Mouse (Mus musculus): ENCODE measurements at regions not wholly inside any gene's neighbourhood (a gene's known extent, or its start where the extent isn't known, plus 50 kb on each side); places are given as distances from the start of the nearest gene placed in this dataset.
A peak's percentile ranks its signal among the peaks of the same experiment; 100 is the strongest.
"Not testable (repeated sequence)": the region's sequence is repeated elsewhere in the genome, so short reads cannot be mapped to it uniquely, and the experiment has no call there.

- Histone ChIP-seq H3K36me3 (ENCODE audit: control insufficient read depth, insufficient read depth, low read length) (no peaks in the 10 kb centered on the region), H3K4me2 (no peak overlapping the region), H3K27me3 (ENCODE audit: control insufficient read depth, insufficient read depth, low read length) (no peaks in the 10 kb centered on the region), H3K4me3 (ENCODE audit: low read depth, low read length) (no peak overlapping the region), H3K4me1 (ENCODE audit: control insufficient read depth, insufficient read depth, low read length) (peaks cover 5% of the 10 kb centered on the region; the same call in 1 of the 2 replicates), H3K27ac (ENCODE audit: low read depth, low read length) (no peak overlapping the region), H3K9me3 (ENCODE audit: control insufficient read depth, low read length) (no peaks in the 10 kb centered on the region), H3K9ac (ENCODE audit: low read length) (no peak overlapping the region)
- DNase-seq (ENCODE audit: low spot score, missing footprints) (peak; percentile 65), ATAC-seq (ENCODE audit: low FRiP score) (peak; percentile 64)
Observed at GRCm38 (mm10) chr14:94363992-94364391, 473.5 kb upstream of the Pcdh9 start.

GRCm38 (mm10) chr14:94362838-94363237 is 472.4 kb upstream of the Pcdh9 start:
- Histone ChIP-seq H3K4me1 (ENCODE audit: control insufficient read depth, insufficient read depth, low read length) (peaks cover 5% of the 10 kb centered on the region; the same call in 1 of the 2 replicates), H3K4me2 (no peak overlapping the region), H3K9ac (ENCODE audit: low read length) (no peak overlapping the region), H3K4me3 (ENCODE audit: low read depth, low read length) (no peak overlapping the region), H3K9me3 (ENCODE audit: control insufficient read depth, low read length) (no peaks in the 10 kb centered on the region), H3K27ac (ENCODE audit: low read depth, low read length) (no peak overlapping the region), H3K27me3 (ENCODE audit: control insufficient read depth, insufficient read depth, low read length) (no peaks in the 10 kb centered on the region), H3K36me3 (ENCODE audit: control insufficient read depth, insufficient read depth, low read length) (no peaks in the 10 kb centered on the region)
- ATAC-seq (ENCODE audit: low FRiP score) (peak; percentile 58; the same call in 1 of the 2 replicates), DNase-seq (ENCODE audit: low spot score, missing footprints) (peak; percentile 85)
- 17% methylated on average over 1 of the region's 1 CpGs for WGBS

- H3K4me2 ChIP-seq = no peak overlapping the region
- no peak overlapping the region for H3K9ac ChIP-seq (ENCODE audit: low read length)
- no peaks in the 10 kb centered on the region for H3K27me3 ChIP-seq (ENCODE audit: control insufficient read depth, insufficient read depth, low read length)
- H3K9me3 ChIP-seq (ENCODE audit: control insufficient read depth, low read length) = no peaks in the 10 kb centered on the region
- H3K4me1 ChIP-seq (ENCODE audit: control insufficient read depth, insufficient read depth, low read length) = no peaks in the 10 kb centered on the region
- DNase-seq (ENCODE audit: low spot score, missing footprints) (no peak), ATAC-seq (ENCODE audit: low FRiP score) (no peak)
- no peak overlapping the region for H3K27ac ChIP-seq (ENCODE audit: low read depth, low read length)
- no peaks in the 10 kb centered on the region for H3K36me3 ChIP-seq (ENCODE audit: control insufficient read depth, insufficient read depth, low read length)
- no peak overlapping the region for H3K4me3 ChIP-seq (ENCODE audit: low read depth, low read length)
- WGBS = 93% methylated on average over 3 of the region's 3 CpGs
Observed at GRCm38 (mm10) chr14:94340555-94340954, 450.1 kb upstream of the Pcdh9 start.

GRCm38 (mm10) chr14:94309317-94309716 is 418.8 kb upstream of the Pcdh9 start:
- H3K4me2 ChIP-seq = no peak overlapping the region
- no peak overlapping the region for H3K4me3 ChIP-seq (ENCODE audit: low read depth, low read length)
- no peaks in the 10 kb centered on the region for H3K4me1 ChIP-seq (ENCODE audit: control insufficient read depth, insufficient read depth, low read length)
- WGBS = 73% methylated on average over 6 of the region's 6 CpGs
- no peak overlapping the region for H3K9ac ChIP-seq (ENCODE audit: low read length)
- no peak for ATAC-seq (ENCODE audit: low FRiP score)
- no peaks in the 10 kb centered on the region for H3K36me3 ChIP-seq (ENCODE audit: control insufficient read depth, insufficient read depth, low read length)
- no peaks in the 10 kb centered on the region for H3K9me3 ChIP-seq (ENCODE audit: control insufficient read depth, low read length)
- no peak overlapping the region for H3K27ac ChIP-seq (ENCODE audit: low read depth, low read length)
- no peaks in the 10 kb centered on the region for H3K27me3 ChIP-seq (ENCODE audit: control insufficient read depth, insufficient read depth, low read length)
- peak; percentile 12 for DNase-seq (ENCODE audit: low spot score, missing footprints)

GRCm38 (mm10) chr14:94305615-94306014 is 415.1 kb upstream of the Pcdh9 start:
- not testable (repeated sequence) for H3K36me3 ChIP-seq (ENCODE audit: control insufficient read depth, insufficient read depth, low read length); H3K4me1 ChIP-seq (ENCODE audit: control insufficient read depth, insufficient read depth, low read length); H3K4me3 ChIP-seq (ENCODE audit: low read depth, low read length); H3K9ac ChIP-seq (ENCODE audit: low read length); H3K9me3 ChIP-seq (ENCODE audit: control insufficient read depth, low read length); ATAC-seq (ENCODE audit: low FRiP score); H3K4me2 ChIP-seq; DNase-seq (ENCODE audit: low spot score, missing footprints); H3K27ac ChIP-seq (ENCODE audit: low read depth, low read length); H3K27me3 ChIP-seq (ENCODE audit: control insufficient read depth, insufficient read depth, low read length)
- 49% methylated on average over 2 of the region's 2 CpGs for WGBS

- H3K4me1 ChIP-seq (ENCODE audit: control insufficient read depth, insufficient read depth, low read length) = no peaks in the 10 kb centered on the region
- no peak overlapping the region for H3K4me3 ChIP-seq (ENCODE audit: low read depth, low read length)
- DNase-seq (ENCODE audit: low spot score, missing footprints) = no peak
- H3K9me3 ChIP-seq (ENCODE audit: control insufficient read depth, low read length) = no peaks in the 10 kb centered on the region
- ATAC-seq (ENCODE audit: low FRiP score) = peak; percentile 80; the same call in 1 of the 2 replicates
- H3K27me3 ChIP-seq (ENCODE audit: control insufficient read depth, insufficient read depth, low read length) = no peaks in the 10 kb centered on the region
- no peaks in the 10 kb centered on the region for H3K36me3 ChIP-seq (ENCODE audit: control insufficient read depth, insufficient read depth, low read length)
- no peak overlapping the region for H3K27ac ChIP-seq (ENCODE audit: low read depth, low read length)
- H3K9ac ChIP-seq (ENCODE audit: low read length) = no peak overlapping the region
- no peak overlapping the region for H3K4me2 ChIP-seq
Observed at GRCm38 (mm10) chr14:94294318-94294717, 403.8 kb upstream of the Pcdh9 start.

Data from midbrain, embryonic 11.5 days (tissue).